In the genomic region with DNA sequence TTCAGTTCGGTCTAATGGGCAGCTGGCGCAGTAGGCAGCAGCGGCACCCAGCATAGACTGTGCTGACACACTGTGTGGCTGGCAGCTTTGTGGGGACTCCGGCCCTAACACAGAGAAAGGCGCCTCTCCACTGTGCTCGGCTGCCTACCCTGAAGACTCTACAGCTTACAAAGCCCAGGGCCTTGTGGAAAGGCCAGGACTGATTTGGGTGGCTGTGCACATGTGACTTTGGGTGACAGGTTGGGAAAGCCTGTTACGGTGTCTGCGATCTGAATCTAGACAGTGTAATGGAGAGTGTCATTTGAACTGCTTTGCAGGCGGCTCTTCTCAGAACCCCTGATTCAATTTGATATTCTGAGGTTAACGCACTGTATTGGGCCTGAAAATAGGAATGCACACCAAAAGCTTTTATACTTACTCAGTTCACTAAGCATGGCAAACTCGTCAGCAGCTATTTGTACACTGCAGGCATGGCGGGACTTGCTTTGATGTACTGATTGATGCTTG, we compare ENCODE assay signal across 10 mouse cellular contexts.
A peak's percentile ranks its signal among the peaks of the same experiment; 100 is the strongest.
DNase-seq lines count a peak whose midpoint lies in the region; ATAC-seq lines count a peak whose summit lies in the region.
"Had no signal": no experiment of that assay in that cellular context is flagged by ENCODE, and none has a peak within 500 bp of the region (broad histone marks: within the 10 kb centered on the region; RNA-seq: fewer than 3 reads in every experiment).

No protein-coding gene starts in this region.

- WGBS in forebrain, embryonic 15.5 days = 49% methylated on average over 12 of the region's 12 CpGs
- WGBS in midbrain, embryonic 13.5 days = 48% methylated on average over 12 of the region's 12 CpGs
- 77% methylated on average over 12 of the region's 12 CpGs for WGBS in liver, embryonic 12.5 days (ENCODE audit: insufficient replicate concordance)

- DNase-seq in kidney, postnatal 4 days = peak; percentile 3 to 11
- no peak for DNase-seq in kidney, postnatal 25 days
- DNase-seq in left cerebral cortex, postnatal 14 days (ENCODE audit: low spot score in 2 of 2) = no peak
- DNase-seq in layer of hippocampus, postnatal 25 days (ENCODE audit: extremely low spot score in 1 of 2, low spot score in 1 of 2) = no peak
- DNase-seq: gastrocnemius, postnatal 25 days; kidney, postnatal 14 days; right cerebral cortex, adult 18-20 months had no signal

- H3K9ac ChIP-seq in forebrain, embryonic 15.5 days (replicated peaks) = no peak overlapping the region
- no peak overlapping the region for H3K9ac ChIP-seq in midbrain, embryonic 13.5 days (replicated peaks)
- no peak overlapping the region for H3K9ac ChIP-seq in liver, embryonic 12.5 days

- H3K36me3 ChIP-seq in forebrain, embryonic 15.5 days = no peaks in the 10 kb centered on the region
- H3K36me3 ChIP-seq in midbrain, embryonic 13.5 days = no peaks in the 10 kb centered on the region
- no peaks in the 10 kb centered on the region for H3K36me3 ChIP-seq in liver, embryonic 12.5 days

- H3K4me3 ChIP-seq in forebrain, embryonic 15.5 days = no peak overlapping the region
- no peak overlapping the region for H3K4me3 ChIP-seq in midbrain, embryonic 13.5 days (replicated peaks)
- H3K4me3 ChIP-seq in liver, embryonic 12.5 days = no peak overlapping the region

- no peak overlapping the region for H3K4me2 ChIP-seq in forebrain, embryonic 15.5 days (replicated peaks)
- H3K4me2 ChIP-seq in midbrain, embryonic 13.5 days (replicated peaks) = no peak overlapping the region
- H3K4me2 ChIP-seq in liver, embryonic 12.5 days = no peak overlapping the region

- peaks cover 5% of the 10 kb centered on the region; the same call in 1 of the 2 replicates for H3K4me1 ChIP-seq in forebrain, embryonic 15.5 days
- peaks cover 17% of the 10 kb centered on the region for H3K4me1 ChIP-seq in midbrain, embryonic 13.5 days (replicated peaks)
- H3K4me1 ChIP-seq in liver, embryonic 12.5 days = no peaks in the 10 kb centered on the region

- no peaks in the 10 kb centered on the region for H3K9me3 ChIP-seq in forebrain, embryonic 15.5 days
- H3K9me3 ChIP-seq in midbrain, embryonic 13.5 days = no peaks in the 10 kb centered on the region
- no peaks in the 10 kb centered on the region for H3K9me3 ChIP-seq in liver, embryonic 12.5 days (replicated peaks)

- no peaks in the 10 kb centered on the region for H3K27me3 ChIP-seq in forebrain, embryonic 15.5 days
- H3K27me3 ChIP-seq in midbrain, embryonic 13.5 days = peaks cover 25% of the 10 kb centered on the region
- H3K27me3 ChIP-seq in liver, embryonic 12.5 days (replicated peaks) = no peaks in the 10 kb centered on the region

- intact Hi-C loops in left cerebral cortex, postnatal 14 days (cut with DNase I) = no loop called here

- H3K27ac ChIP-seq in forebrain, embryonic 15.5 days (replicated peaks) = no peak overlapping the region
- no peak overlapping the region for H3K27ac ChIP-seq in midbrain, embryonic 13.5 days
- H3K27ac ChIP-seq in liver, embryonic 12.5 days = no peak overlapping the region

- 0 out of 2 replicates have a peak, but pooled peaks have one; percentile 48 for ATAC-seq in forebrain, embryonic 15.5 days (replicated peaks)
- ATAC-seq in midbrain, embryonic 13.5 days = peak; percentile 85
- ATAC-seq in liver, embryonic 12.5 days = no peak

Comparison
In these comparisons a context has a peak if more than half of its experiments do, and no peak if none do; other contexts are left out.
1. DNase-seq: peak in kidney, postnatal 4 days (2 of 2); none in kidney, postnatal 25 days (0 of 2), left cerebral cortex, postnatal 14 days (0 of 2) and layer of hippocampus, postnatal 25 days (0 of 2).